Mouse (Mus musculus) heart, postnatal 0 days (tissue): ENCODE data around the gene Rbfox3. TPM values are rescaled to one million over a fixed set of nuclear protein-coding genes. Genes with fewer than 3 reads are reported as not detected.

Experiments used
- ATAC-seq: fragments of 200-750 bp; cut with Nextera tagmentation; 2 replicates; pipeline ENCODE4 v1.8.0; 2017; ENCODE audit warnings: low read depth, moderate number of reproducible peaks, moderate library complexity; ENCODE audit not compliant: insufficient read depth
- DNase-seq: peaks from one replicate; pipeline ENCODE4 v3.0.0-alpha.2; 2016; ENCODE audit warnings: low spot score
- H3K27ac ChIP-seq: fragments of 300-500 bp; sonication (generic); 2 replicates; pipeline ENCODE4 v1.5.1; 2014; ENCODE audit warnings: low read depth, mild to moderate bottlenecking
- H3K27me3 ChIP-seq: fragments of 300-500 bp; sonication (generic); 2 replicates; pipeline ENCODE4 v1.6.1; 2014; ENCODE audit warnings: low read length, mixed read lengths; ENCODE audit not compliant: control insufficient read depth, insufficient read depth
- H3K36me3 ChIP-seq: fragments of 300-500 bp; sonication (generic); replicated peaks from 2 replicates; pipeline ENCODE4 v1.6.1; 2014; ENCODE audit warnings: low read length, mixed read lengths; ENCODE audit not compliant: control insufficient read depth, insufficient read depth
- H3K4me1 ChIP-seq: fragments of 300-500 bp; sonication (generic); 2 replicates; pipeline ENCODE4 v1.6.1; 2014; ENCODE audit warnings: antibody characterized with exemption; ENCODE audit not compliant: control insufficient read depth, insufficient read depth
- H3K4me2 ChIP-seq: fragments of 300-500 bp; sonication (generic); 2 replicates; pipeline ENCODE4 v1.6.1; 2014; ENCODE audit warnings: low read depth, mild to moderate bottlenecking, low read length, moderate library complexity
- H3K4me3 ChIP-seq: fragments of 300-500 bp; sonication (generic); 2 replicates; pipeline ENCODE4 v1.5.1; 2014; ENCODE audit warnings: low read depth, low read length
- H3K9ac ChIP-seq: fragments of 300-500 bp; sonication (generic); replicated peaks from 2 replicates; pipeline ENCODE4 v1.6.1; 2014; ENCODE audit warnings: low read depth, low read length, mixed read lengths
- H3K9me3 ChIP-seq: fragments of 300-500 bp; sonication (generic); replicated peaks from 2 replicates; pipeline ENCODE4 v1.6.1; 2016; ENCODE audit warnings: low read length; ENCODE audit not compliant: control insufficient read depth
- CTCF ChIP-seq: IDR thresholded peaks from 2 replicates; pipeline ENCODE4 v1.5.1; 2016; ENCODE audit warnings: antibody characterized with exemption, control low read depth, low read depth
- EP300 ChIP-seq: IDR thresholded peaks from 2 replicates; pipeline ENCODE4 v1.6.1; 2016; ENCODE audit warnings: antibody characterized with exemption, low read depth
- WGBS: fragments of 180-500 bp; shearing (Covaris S2); extraction: QIAGEN DNeasy Blood & Tissue Kit; methylation state at CpG from one replicate; pipeline ENCODE4 v1.1.7; 2014; 5-methylcytosine and 5-hydroxymethylcytosine counted together
- polyA plus RNA-seq: library from polyadenylated mRNA; unstranded; fragments of >200 nt; fragmentation: Nextera tagmentation; extraction: Ambion mirVana; gene quantifications from 2 replicates; pipeline ENCODE4 v1.2.1, GENCODE M21; 2015
- total RNA-seq: library from RNA; depleted of rRNA; stranded (reverse); fragments of >200 nt; gene quantifications from 2 replicates; pipeline ENCODE4 v1.2.3, GENCODE M21; 2014; ENCODE audit warnings: low replicate concordance

Gene Rbfox3
- total and polyA plus RNA-seq, 2 experiments from 2014 or later = 0.08 to 1.2 TPM

DNA sequence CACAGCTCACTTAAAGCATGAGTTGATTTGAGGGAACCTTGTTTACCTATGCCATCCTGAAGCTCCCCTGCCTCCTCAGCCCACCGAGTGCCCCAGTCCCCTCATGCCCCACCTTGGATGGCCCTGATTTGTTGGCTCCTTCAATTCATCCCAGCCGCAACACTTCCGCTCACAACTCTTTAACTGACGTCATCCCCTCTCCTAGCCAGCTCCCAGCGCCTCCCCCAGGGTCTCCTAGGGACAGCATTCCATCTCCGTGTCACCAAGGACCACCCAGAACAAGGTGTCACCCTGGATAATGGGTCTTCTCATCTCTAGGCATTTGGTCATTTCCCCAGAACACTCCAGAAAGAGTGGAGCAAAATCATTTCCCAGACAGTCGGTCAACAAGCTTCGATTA, 188.2 kb downstream of the Rbfox3 start:
- Histone ChIP-seq H3K27me3 (peaks cover 6% of the 10 kb centered on the region; the same call in 1 of the 2 replicates), H3K4me1 (no peaks in the 10 kb centered on the region), H3K27ac (no peak overlapping the region), H3K36me3 (no peaks in the 10 kb centered on the region), H3K4me2 (no peak overlapping the region), H3K9ac (no peak overlapping the region), H3K9me3 (no peaks in the 10 kb centered on the region), H3K4me3 (no peak overlapping the region)
- TF ChIP-seq EP300 (no peak), CTCF (no peak)
- no peak for DNase-seq
- WGBS = 49% methylated on average over 8 of the region's 8 CpGs
- ATAC-seq = no peak

DNA sequence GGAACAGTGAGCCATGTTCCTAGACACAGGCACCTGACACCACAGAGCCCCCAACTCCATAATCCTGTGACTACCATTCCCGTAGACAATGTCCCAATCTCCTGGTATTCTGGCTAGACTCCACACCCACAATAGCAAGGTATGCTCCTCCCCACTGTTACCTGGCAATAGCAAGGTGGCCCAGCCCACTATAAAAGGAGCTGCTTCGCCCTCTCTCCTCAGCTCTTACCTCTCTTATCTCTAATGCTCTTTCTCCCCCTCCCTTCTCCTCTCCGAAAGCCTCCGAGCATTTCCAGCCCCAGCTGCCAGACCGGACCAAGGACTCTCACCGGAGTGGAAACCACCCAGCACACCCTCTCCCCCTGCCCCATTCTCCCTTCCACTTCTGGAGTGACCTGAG, 189.5 kb downstream of the Rbfox3 start:
- TF ChIP-seq CTCF (no peak), EP300 (no peak)
- Histone ChIP-seq H3K4me1 (no peaks in the 10 kb centered on the region), H3K9ac (no peak overlapping the region), H3K4me3 (no peak overlapping the region), H3K27me3 (peaks cover 6% of the 10 kb centered on the region; the same call in 1 of the 2 replicates), H3K36me3 (no peaks in the 10 kb centered on the region), H3K9me3 (no peaks in the 10 kb centered on the region), H3K4me2 (no peak overlapping the region), H3K27ac (no peak overlapping the region)
- ATAC-seq (no peak), DNase-seq (no peak)
- 31% methylated on average over 6 of the region's 6 CpGs for WGBS

DNA sequence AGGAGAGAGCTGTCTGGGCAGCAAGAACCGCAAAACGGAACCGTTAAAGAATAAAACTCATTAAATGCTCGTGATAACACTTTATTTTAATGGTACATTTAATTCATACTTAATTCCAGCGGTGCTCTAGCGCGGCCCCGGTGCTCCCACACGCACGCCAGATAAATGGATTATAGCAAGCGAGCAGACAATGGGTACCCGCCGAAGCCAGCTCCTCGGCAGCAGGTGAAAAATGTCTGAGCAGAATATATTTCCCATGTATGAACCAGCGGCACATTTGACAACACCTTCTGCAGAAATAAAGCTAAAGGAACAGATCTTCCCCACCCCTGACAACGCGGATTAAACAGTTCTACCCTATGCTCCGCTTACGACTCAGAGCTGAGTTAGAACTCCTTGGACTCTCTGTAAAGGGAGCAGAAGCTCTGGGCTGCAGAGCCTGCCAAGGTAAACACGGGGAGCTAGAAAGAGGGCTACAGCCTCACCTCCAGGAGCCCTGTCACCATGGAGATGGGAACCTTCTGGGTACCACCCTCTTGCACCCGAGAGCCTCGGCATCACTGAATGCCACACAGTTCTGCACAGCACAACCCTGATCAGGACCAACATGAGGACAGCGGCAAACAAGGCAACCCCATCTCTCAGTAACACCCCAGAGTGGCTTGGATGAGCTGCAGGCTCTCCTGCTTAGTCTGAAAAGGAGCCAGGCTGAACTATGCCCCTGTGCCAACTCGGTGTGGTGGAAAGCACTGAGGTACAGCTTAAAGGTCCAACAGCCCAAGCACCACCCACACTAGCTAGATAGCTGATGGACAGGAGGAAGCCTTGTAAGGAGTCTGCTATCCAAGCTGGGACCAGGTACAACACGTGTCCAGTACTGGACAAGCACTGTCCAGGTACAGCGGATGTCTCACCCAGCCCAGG, 196.5 kb downstream of the Rbfox3 start:
- ATAC-seq (no peak), DNase-seq (no peak)
- no peak for TF ChIP-seq EP300
- TF ChIP-seq CTCF = no peak
- H3K9me3 ChIP-seq = no peaks in the 10 kb centered on the region
- H3K9ac ChIP-seq = no peak overlapping the region
- 77% methylated on average over 26 of the region's 26 CpGs for WGBS
- H3K27ac ChIP-seq = no peak overlapping the region
- no peaks in the 10 kb centered on the region for H3K4me1 ChIP-seq
- H3K4me2 ChIP-seq = no peak overlapping the region
- H3K36me3 ChIP-seq = no peaks in the 10 kb centered on the region
- no peak overlapping the region for H3K4me3 ChIP-seq
- H3K27me3 ChIP-seq = 0 out of 2 replicates have a peak, but pooled peaks cover 3% of the 10 kb centered on the region

DNA sequence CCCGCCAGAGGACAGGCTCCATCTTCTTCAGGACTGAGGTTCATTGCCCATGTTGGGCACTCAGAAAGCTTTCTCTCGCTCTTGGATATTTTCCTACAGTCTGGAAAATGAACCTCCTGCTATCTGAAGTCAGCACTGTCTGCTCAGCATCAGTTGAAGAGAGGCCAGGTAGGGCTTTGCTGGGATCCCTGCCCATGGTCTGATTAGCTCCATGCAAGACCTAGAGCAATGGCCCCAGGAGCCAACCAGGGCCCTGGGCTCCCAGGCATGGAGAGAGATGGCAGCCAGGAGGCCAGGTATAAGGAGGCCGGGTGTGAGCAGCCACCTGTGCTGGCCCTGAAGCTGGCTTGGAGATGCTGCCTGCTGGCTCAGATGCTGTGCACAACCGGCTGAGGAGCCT, 198.6 kb downstream of the Rbfox3 start:
- H3K36me3 ChIP-seq = no peaks in the 10 kb centered on the region
- H3K4me2 ChIP-seq = no peak overlapping the region
- no peak overlapping the region for H3K27ac ChIP-seq
- H3K9ac ChIP-seq = no peak overlapping the region
- ATAC-seq = no peak
- no peaks in the 10 kb centered on the region for H3K9me3 ChIP-seq
- no peaks in the 10 kb centered on the region for H3K4me1 ChIP-seq
- no peak for DNase-seq
- H3K27me3 ChIP-seq = 0 out of 2 replicates have a peak, but pooled peaks cover 3% of the 10 kb centered on the region
- 62% methylated on average over 4 of the region's 4 CpGs for WGBS
- H3K4me3 ChIP-seq = no peak overlapping the region
- TF ChIP-seq CTCF (no peak), EP300 (no peak)

DNA sequence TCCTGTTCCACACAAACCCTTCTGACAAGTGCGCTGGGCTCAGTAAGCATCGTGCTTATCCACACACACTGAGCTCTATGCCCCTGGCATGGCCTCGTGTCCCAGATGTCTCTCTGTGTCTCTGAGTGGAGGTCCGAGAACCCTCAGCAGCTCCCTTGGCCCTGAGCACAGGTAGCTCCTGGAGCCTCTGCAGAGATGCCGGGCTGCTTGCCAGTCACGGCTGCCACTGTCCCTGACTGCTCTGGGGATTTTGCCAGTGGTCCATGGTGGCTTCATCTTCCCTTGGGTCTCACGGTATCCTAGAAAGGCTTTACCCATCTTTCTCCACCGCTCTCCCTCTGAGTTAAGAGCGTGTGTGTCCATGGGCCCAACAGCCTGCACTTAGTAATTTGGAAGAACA, 199.3 kb downstream of the Rbfox3 start:
- Histone ChIP-seq H3K27ac (no peak overlapping the region), H3K9ac (no peak overlapping the region), H3K36me3 (no peaks in the 10 kb centered on the region), H3K4me2 (no peak overlapping the region), H3K4me3 (no peak overlapping the region), H3K27me3 (0 out of 2 replicates have a peak, but pooled peaks cover 3% of the 10 kb centered on the region), H3K9me3 (no peaks in the 10 kb centered on the region), H3K4me1 (no peaks in the 10 kb centered on the region)
- 81% methylated on average over 9 of the region's 9 CpGs for WGBS
- no peak for TF ChIP-seq CTCF
- DNase-seq (no peak), ATAC-seq (no peak)

DNA sequence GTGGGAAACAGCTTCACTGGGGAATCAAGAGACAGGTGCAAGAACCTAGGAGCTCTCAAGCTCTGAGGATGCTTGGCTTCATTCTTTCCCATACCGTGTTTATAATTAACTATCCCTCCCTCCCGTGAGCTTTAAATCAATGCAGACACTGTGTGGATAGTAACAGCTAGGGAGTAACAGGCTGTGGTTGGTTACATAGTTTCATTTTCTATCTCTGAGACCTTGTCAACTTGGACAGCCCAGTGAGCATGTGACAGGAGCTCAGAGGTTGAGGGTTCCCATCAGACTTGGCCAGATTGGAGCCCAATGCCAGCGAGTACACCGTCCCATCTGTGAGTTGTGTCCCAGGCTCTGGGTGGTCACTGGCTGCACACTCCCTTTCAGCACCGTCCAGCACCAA, 201.4 kb downstream of the Rbfox3 start:
- no peak overlapping the region for H3K27ac ChIP-seq
- DNase-seq (no peak), ATAC-seq (no peak)
- TF ChIP-seq EP300 = no peak
- H3K36me3 ChIP-seq = no peaks in the 10 kb centered on the region
- WGBS = 79% methylated on average over 5 of the region's 5 CpGs
- H3K4me2 ChIP-seq = no peak overlapping the region
- H3K27me3 ChIP-seq = no peaks in the 10 kb centered on the region
- H3K9me3 ChIP-seq = no peaks in the 10 kb centered on the region
- H3K4me3 ChIP-seq = no peak overlapping the region
- no peaks in the 10 kb centered on the region for H3K4me1 ChIP-seq
- H3K9ac ChIP-seq = no peak overlapping the region
